7 mouse cellular contexts compared by ENCODE assay signal in genomic region chr5:145139571-145140519, GRCm38 (mm10). TPM values are rescaled to one million over a fixed set of nuclear protein-coding genes. Genes with fewer than 3 reads are reported as not detected.
DNase-seq lines count a peak whose midpoint lies in the region; ATAC-seq lines count a peak whose summit lies in the region.

Gene Pdap1 (minus strand): TSS chr5:145140238.
Gene Bud31 (plus strand): TSS chr5:145140362.

- H3K27ac ChIP-seq in embryonic facial prominence, embryonic 10.5 days (replicated peaks): peak within 1 kb of the TSS; percentile 98
- peak within 1 kb of the TSS; percentile 97 for H3K27ac ChIP-seq in limb, embryonic 10.5 days
- H3K27ac ChIP-seq in midbrain, embryonic 13.5 days: peak within 1 kb of the TSS; percentile 87

- peak within 1 kb of the TSS; percentile 94 for H3K9ac ChIP-seq in midbrain, embryonic 13.5 days (replicated peaks)

- under 1% methylated on average over 84 of the region's 84 CpGs for WGBS in embryonic facial prominence, embryonic 10.5 days
- under 1% methylated on average over 84 of the region's 84 CpGs for WGBS in limb, embryonic 10.5 days
- under 1% methylated on average over 84 of the region's 84 CpGs for WGBS in midbrain, embryonic 13.5 days

- ATAC-seq in granulocyte monocyte progenitor cell, adult 5-6 weeks (replicated peaks; ENCODE audit: poor library complexity, severe bottlenecking): peak; percentile 90
- ATAC-seq in midbrain, embryonic 13.5 days: peak; percentile 94

- peak; percentile 96 for DNase-seq in adrenal gland, postnatal 10 days
- DNase-seq in embryonic facial prominence, embryonic 10.5 days (ENCODE audit: low spot score): peak; percentile 94
- DNase-seq in kidney, adult 11 months: peak; percentile 93
- peak; percentile 97 for DNase-seq in limb, embryonic 10.5 days (ENCODE audit: low spot score)
- DNase-seq in spleen, adult 12 weeks (ENCODE audit: low spot score): peak; percentile 93

- peaks cover 68% of the 10 kb centered on the region for H3K36me3 ChIP-seq in embryonic facial prominence, embryonic 10.5 days (replicated peaks)
- H3K36me3 ChIP-seq in limb, embryonic 10.5 days: peaks cover 69% of the 10 kb centered on the region
- H3K36me3 ChIP-seq in midbrain, embryonic 13.5 days: peaks cover 58% of the 10 kb centered on the region

- no peaks in the 10 kb centered on the region for H3K9me3 ChIP-seq in embryonic facial prominence, embryonic 10.5 days
- no peaks in the 10 kb centered on the region for H3K9me3 ChIP-seq in limb, embryonic 10.5 days (replicated peaks)
- H3K9me3 ChIP-seq in midbrain, embryonic 13.5 days: no peaks in the 10 kb centered on the region

- peak within 1 kb of the TSS; percentile 93 for H3K4me3 ChIP-seq in embryonic facial prominence, embryonic 10.5 days
- H3K4me3 ChIP-seq in limb, embryonic 10.5 days: peak within 1 kb of the TSS; percentile 95
- peak within 1 kb of the TSS; percentile 89 for H3K4me3 ChIP-seq in midbrain, embryonic 13.5 days (replicated peaks)

- H3K27me3 ChIP-seq in embryonic facial prominence, embryonic 10.5 days (replicated peaks; ENCODE audit: low read depth, poor library complexity, severe bottlenecking): no peaks in the 10 kb centered on the region
- H3K27me3 ChIP-seq in limb, embryonic 10.5 days (ENCODE audit: low read depth, poor library complexity, severe bottlenecking): no peaks in the 10 kb centered on the region
- H3K27me3 ChIP-seq in midbrain, embryonic 13.5 days: no peaks in the 10 kb centered on the region

- peak within 1 kb of the TSS; percentile 97 for H3K4me2 ChIP-seq in midbrain, embryonic 13.5 days (replicated peaks)

- peaks cover 26% of the 10 kb centered on the region for H3K4me1 ChIP-seq in embryonic facial prominence, embryonic 10.5 days
- H3K4me1 ChIP-seq in limb, embryonic 10.5 days: peaks cover 24% of the 10 kb centered on the region
- H3K4me1 ChIP-seq in midbrain, embryonic 13.5 days (replicated peaks): peaks cover 39% of the 10 kb centered on the region

RNA-seq across cellular contexts. Expression of gene Pdap1, which starts in this region (rescaled TPM):
- total RNA-seq in adrenal gland, postnatal 10 days (2021): 10 to 100 TPM; 74.5 to 80.9 TPM
- polyA plus RNA-seq in embryonic facial prominence, embryonic 10.5 days (2016; fragmentation: Nextera tagmentation; extraction: Ambion mirVana): 144 and 151 TPM in 2 replicates
- 59.3 and 90.3 TPM in 2 replicates for total RNA-seq in granulocyte monocyte progenitor cell, adult 5-6 weeks (2014; fragmentation: Nextera tagmentation)
- 92.6 and 159 TPM in 2 replicates for total RNA-seq in granulocyte monocyte progenitor cell, adult 5-6 weeks (2017)
- polyA plus RNA-seq in limb, embryonic 10.5 days (2016; fragmentation: Nextera tagmentation; extraction: Ambion mirVana): 133 and 154 TPM in 2 replicates
- 131 TPM in 2 replicates for polyA plus RNA-seq in midbrain, embryonic 13.5 days (2015; fragmentation: Nextera tagmentation; extraction: Ambion mirVana)

RNA-seq across cellular contexts. Expression of gene Bud31, which starts in this region (rescaled TPM):
- 100 to 1,000 TPM in 1 of 2 experiments, 10 to 100 TPM in 1; 97.3 to 102 TPM for total RNA-seq in adrenal gland, postnatal 10 days (2021)
- 249 and 250 TPM in 2 replicates for polyA plus RNA-seq in embryonic facial prominence, embryonic 10.5 days (2016; fragmentation: Nextera tagmentation; extraction: Ambion mirVana)
- total RNA-seq in granulocyte monocyte progenitor cell, adult 5-6 weeks (2014; fragmentation: Nextera tagmentation): 108 and 163 TPM in 2 replicates
- total RNA-seq in granulocyte monocyte progenitor cell, adult 5-6 weeks (2017): 194 and 205 TPM in 2 replicates
- 277 and 305 TPM in 2 replicates for polyA plus RNA-seq in limb, embryonic 10.5 days (2016; fragmentation: Nextera tagmentation; extraction: Ambion mirVana)
- 228 and 231 TPM in 2 replicates for polyA plus RNA-seq in midbrain, embryonic 13.5 days (2015; fragmentation: Nextera tagmentation; extraction: Ambion mirVana)

Comparison
In these comparisons a context has a peak if more than half of its experiments do, and no peak if none do; other contexts are left out.
1. Peak in every context shown above with its lines: DNase-seq, ATAC-seq, H3K4me3 ChIP-seq and H3K27ac ChIP-seq.